Comparison of ENCODE assay signal across 15 mouse cellular contexts in genomic region chr11:75552906-75553482, GRCm38 (mm10). TPM values are rescaled to one million over a fixed set of nuclear protein-coding genes. Genes with fewer than 3 reads are reported as not detected.
DNase-seq lines count a peak whose midpoint lies in the region; ATAC-seq and TF ChIP-seq lines count a peak whose summit lies in the region.
"Had no signal": no experiment of that assay in that cellular context is flagged by ENCODE, and none has a peak within 500 bp of the region (broad histone marks: within the 10 kb centered on the region; RNA-seq: fewer than 3 reads in every experiment).

No protein-coding gene starts in this region.

- H3K36me3 ChIP-seq in kidney, embryonic 15.5 days = no peaks in the 10 kb centered on the region
- H3K36me3 ChIP-seq in CH12.LX (replicated peaks in 1 of 2; ENCODE audit: control insufficient read depth in 1 of 2, insufficient read depth in 1 of 2, low read length in 1 of 2) = peaks cover 0 to 20% of the 10 kb centered on the region in 2 experiments
- H3K36me3 ChIP-seq in embryonic facial prominence, embryonic 15.5 days = no peaks in the 10 kb centered on the region; the same call in 1 of the 2 replicates
- H3K36me3 ChIP-seq: liver, embryonic 13.5 days had no signal

- intact Hi-C loops in gastrocnemius, adult 2 months (cut with DNase I) = no loop called here

- 40% methylated on average over 7 of the region's 7 CpGs for WGBS in kidney, embryonic 15.5 days
- 28% methylated on average over 7 of the region's 7 CpGs for WGBS in embryonic facial prominence, embryonic 15.5 days

- in situ Hi-C loops in CH12.LX (cut with MboI; ENCODE audit: low pct_ligation_motif_present, low pct_unique_long_range_greater_than_20kb, low sequenced_read_pairs) = no loop called here

- H3K79me2 ChIP-seq in CH12.LX (replicated peaks; ENCODE audit: control insufficient read depth, extremely low read depth, insufficient read depth, poor library complexity, severe bottlenecking) = no peaks in the 10 kb centered on the region

- H3K4me2 ChIP-seq in kidney, embryonic 15.5 days = no peak overlapping the region
- no peak overlapping the region for H3K4me2 ChIP-seq in CH12.LX (ENCODE audit: insufficient read depth, low read depth, poor library complexity, severe bottlenecking)
- no peak overlapping the region for H3K4me2 ChIP-seq in embryonic facial prominence, embryonic 15.5 days (replicated peaks)
- H3K4me2 ChIP-seq: hindbrain, embryonic 14.5 days; liver, embryonic 13.5 days had no signal

- dilution Hi-C loops in CH12.LX (cut with MboI; ENCODE audit: extremely low pct_ligation_motif_present, extremely low pct_unique_long_range_greater_than_20kb, low sequenced_read_pairs) = no loop called here

- no peaks in the 10 kb centered on the region for H3K27me3 ChIP-seq in kidney, embryonic 15.5 days
- H3K27me3 ChIP-seq in CH12.LX (replicated peaks) = no peaks in the 10 kb centered on the region
- no peaks in the 10 kb centered on the region for H3K27me3 ChIP-seq in embryonic facial prominence, embryonic 15.5 days
- H3K27me3 ChIP-seq: liver, embryonic 13.5 days; megakaryocyte, embryonic 14.5 days had no signal

- no peak overlapping the region for H3K4me3 ChIP-seq in gastrocnemius, adult 2 months
- H3K4me3 ChIP-seq in kidney, embryonic 15.5 days (replicated peaks) = no peak overlapping the region
- H3K4me3 ChIP-seq in CH12.LX (replicated peaks in 1 of 3; ENCODE audit: low read depth in 2 of 3, low read length in 2 of 3, poor library complexity in 1 of 3) = no peak overlapping the region
- H3K4me3 ChIP-seq in embryonic facial prominence, embryonic 15.5 days (replicated peaks) = no peak overlapping the region
- H3K4me3 ChIP-seq: liver, embryonic 13.5 days; megakaryocyte, embryonic 14.5 days had no signal

- H3K27ac ChIP-seq in gastrocnemius, adult 2 months = peak overlapping the region; percentile 89
- H3K27ac ChIP-seq in kidney, embryonic 15.5 days = peak overlapping the region; percentile 49
- no peak overlapping the region for H3K27ac ChIP-seq in CH12.LX (ENCODE audit: insufficient read depth, low read depth)
- H3K27ac ChIP-seq in embryonic facial prominence, embryonic 15.5 days (replicated peaks) = peak overlapping the region; percentile 80
- H3K27ac ChIP-seq: liver, embryonic 13.5 days had no signal

- ATAC-seq in kidney, embryonic 15.5 days (replicated peaks; ENCODE audit: low FRiP score) = no peak
- no peak for ATAC-seq in embryonic facial prominence, embryonic 15.5 days (ENCODE audit: insufficient number of reproducible peaks, low FRiP score, low TSS enrichment, low read depth)

- no peak for TF ChIP-seq EP300 in CH12.LX (IDR thresholded peaks at IDR 0.05; ENCODE audit: low read length)

- TF ChIP-seq POLR2A in CH12.LX (IDR thresholded peaks at IDR 0.05; ENCODE audit: low read depth, low read length) = no peak

- H3K4me1 ChIP-seq in kidney, embryonic 15.5 days = peaks cover 39% of the 10 kb centered on the region
- H3K4me1 ChIP-seq in CH12.LX (ENCODE audit: control insufficient read depth in 1 of 2, insufficient read depth in 2 of 2) = peaks cover 27 to 49% of the 10 kb centered on the region in 2 experiments
- peaks cover 39% of the 10 kb centered on the region for H3K4me1 ChIP-seq in embryonic facial prominence, embryonic 15.5 days

- DNase-seq in gastrocnemius, adult 2 months = peak; percentile 65
- DNase-seq in gastrocnemius, postnatal 25 days = no peak
- no peak for DNase-seq in kidney, adult 18-20 months
- no peak for DNase-seq in CH12.LX (ENCODE audit: extremely low read depth)
- DNase-seq in yolk sac, embryonic 10.5 days (ENCODE audit: low spot score) = no peak
- no peak for DNase-seq in gastrocnemius, postnatal 10 days
- DNase-seq: cerebellum, postnatal 36 days; liver, embryonic 13.5 days; right cerebral cortex, postnatal 14 days; thymus, postnatal 4 days had no signal

- no peaks in the 10 kb centered on the region for H3K9me3 ChIP-seq in kidney, embryonic 15.5 days (replicated peaks)
- no peaks in the 10 kb centered on the region for H3K9me3 ChIP-seq in CH12.LX (replicated peaks; ENCODE audit: low read length)
- no peaks in the 10 kb centered on the region for H3K9me3 ChIP-seq in embryonic facial prominence, embryonic 15.5 days (replicated peaks)

- TF ChIP-seq CTCF in gastrocnemius, adult 2 months (IDR thresholded peaks at IDR 0.05) = no peak
- TF ChIP-seq CTCF in CH12.LX (conservative IDR thresholded peaks at IDR 0.05 in 1 of 2, IDR thresholded peaks at IDR 0.05 in 1 of 2; ENCODE audit: low read depth in 2 of 2, low read length in 2 of 2) = no peak

- no peak overlapping the region for H3K9ac ChIP-seq in kidney, embryonic 15.5 days
- no peak overlapping the region for H3K9ac ChIP-seq in CH12.LX (ENCODE audit: insufficient read depth, low read depth)
- H3K9ac ChIP-seq in embryonic facial prominence, embryonic 15.5 days = no peak overlapping the region
- H3K9ac ChIP-seq: hindbrain, embryonic 14.5 days; liver, embryonic 13.5 days had no signal

- no peak for TF ChIP-seq RAD21 in CH12.LX (IDR thresholded peaks at IDR 0.05; ENCODE audit: low read depth, low read length)

TF ChIP-seq in CH12.LX, 34 proteins besides CTCF, POLR2A, EP300 and RAD21:
- TF ChIP-seq SIN3A (IDR thresholded peaks at IDR 0.05; ENCODE audit: low read length) = 0 out of 2 replicates have a peak, but pooled peaks have one; percentile 33
- no peak for TF ChIP-seq USF1 (IDR thresholded peaks at IDR 0.05; ENCODE audit: low read depth, low read length)

RNA-seq across cellular contexts. Expression of gene Slc43a2, which starts 21.5 kb away (rescaled TPM):
- 10 to 100 TPM; 19.0 to 41.6 TPM for total RNA-seq in gastrocnemius, adult 2 months (2021)
- total RNA-seq in gastrocnemius, postnatal 25 days (2021) = 10 to 100 TPM; 23.5 to 26.8 TPM
- polyA plus RNA-seq in kidney, embryonic 15.5 days (2015; fragmentation: Nextera tagmentation; extraction: Ambion mirVana) = 7.5 and 8.0 TPM in 2 replicates
- total RNA-seq in CH12.LX (2012; rRNA removed) (6.5 and 8.9 TPM in 2 replicates), CH12.LX (2014; rRNA removed) (3.5 and 5.0 TPM in 2 replicates)
- polyA plus RNA-seq in CH12.LX (2012; ENCODE audit: insufficient read length, low read depth) = 6.8 and 8.8 TPM in 2 replicates
- polyA plus RNA-seq in embryonic facial prominence, embryonic 15.5 days (2015; fragmentation: Nextera tagmentation; extraction: Ambion mirVana) = 5.5 and 5.7 TPM in 2 replicates
- 10 to 100 TPM; 24.2 to 27.3 TPM for total RNA-seq in gastrocnemius, postnatal 10 days (2021)

RNA-seq across cellular contexts. Expression of gene Pitpna, which starts 34.9 kb away (rescaled TPM):
- total RNA-seq in gastrocnemius, adult 2 months (2021) = 100 to 1,000 TPM; 151 to 206 TPM
- total RNA-seq in gastrocnemius, postnatal 25 days (2021) = 100 to 1,000 TPM; 123 to 168 TPM
- polyA plus RNA-seq in kidney, embryonic 15.5 days (2015; fragmentation: Nextera tagmentation; extraction: Ambion mirVana) = 77.6 and 83.5 TPM in 2 replicates
- total RNA-seq in CH12.LX (2012; rRNA removed) = 61.8 and 75.8 TPM in 2 replicates
- total RNA-seq in CH12.LX (2014; rRNA removed) = 80.7 and 84.6 TPM in 2 replicates
- polyA plus RNA-seq in CH12.LX (2012; ENCODE audit: insufficient read length, low read depth) = 243 and 290 TPM in 2 replicates
- polyA plus RNA-seq in embryonic facial prominence, embryonic 15.5 days (2015; fragmentation: Nextera tagmentation; extraction: Ambion mirVana) = 73.0 and 79.3 TPM in 2 replicates
- total RNA-seq in gastrocnemius, postnatal 10 days (2021) = 100 to 1,000 TPM; 148 to 160 TPM

RNA-seq across cellular contexts. Expression of gene Scarf1, which starts 39.7 kb away (rescaled TPM):
- total RNA-seq in gastrocnemius, adult 2 months (2021) = 1 to 10 TPM; 2.4 to 5.7 TPM
- 1 to 10 TPM; 3.2 to 4.7 TPM for total RNA-seq in gastrocnemius, postnatal 25 days (2021)
- polyA plus RNA-seq in kidney, embryonic 15.5 days (2015; fragmentation: Nextera tagmentation; extraction: Ambion mirVana) = 15.0 and 15.4 TPM in 2 replicates
- total RNA-seq in CH12.LX (2012; rRNA removed) (0.59 and 0.76 TPM in 2 replicates), CH12.LX (2014; rRNA removed) (0.24 and 0.28 TPM in 2 replicates)
- 0.76 and 0.90 TPM in 2 replicates for polyA plus RNA-seq in CH12.LX (2012; ENCODE audit: insufficient read length, low read depth)
- polyA plus RNA-seq in embryonic facial prominence, embryonic 15.5 days (2015; fragmentation: Nextera tagmentation; extraction: Ambion mirVana) = 8.0 and 8.1 TPM in 2 replicates
- total RNA-seq in gastrocnemius, postnatal 10 days (2021) = 10 to 100 TPM in 1 of 2 experiments, 1 to 10 TPM in 1; 7.9 to 10.0 TPM
- total RNA-seq: neutrophil, adult 5-6 weeks had no signal

RNA-seq across cellular contexts. Expression of gene Rilp, which starts 43.1 kb away (rescaled TPM):
- 10 to 100 TPM; 33.4 to 41.9 TPM for total RNA-seq in gastrocnemius, adult 2 months (2021)
- 10 to 100 TPM; 39.2 to 42.8 TPM for total RNA-seq in gastrocnemius, postnatal 25 days (2021)
- 1.3 TPM in 2 replicates for polyA plus RNA-seq in kidney, embryonic 15.5 days (2015; fragmentation: Nextera tagmentation; extraction: Ambion mirVana)
- total RNA-seq in CH12.LX (2012; rRNA removed) (0.63 and 0.72 TPM in 2 replicates), CH12.LX (2014; rRNA removed) (0.17 and 0.31 TPM in 2 replicates)
- 0.76 and 1.1 TPM in 2 replicates for polyA plus RNA-seq in CH12.LX (2012; ENCODE audit: insufficient read length, low read depth)
- 0.73 and 1.0 TPM in 2 replicates for polyA plus RNA-seq in embryonic facial prominence, embryonic 15.5 days (2015; fragmentation: Nextera tagmentation; extraction: Ambion mirVana)
- 10 to 100 TPM; 25.5 to 32.6 TPM for total RNA-seq in gastrocnemius, postnatal 10 days (2021)
- total RNA-seq: neutrophil, adult 5-6 weeks had no signal
